Mouse (Mus musculus) CD4-positive helper T cell, adult 2 months (primary cell): ENCODE measurements around the gene Lim2.
"Not testable (repeated sequence)": the region's sequence is repeated elsewhere in the genome, so short reads cannot be mapped to it uniquely, and the experiment has no call there.

Source experiments
- DNase-seq: peaks from one replicate; pipeline ENCODE4 v3.0.0-alpha.2; 2012; ENCODE audit warnings: low read depth, missing footprints, low spot score

The Lim2 gene

GRCm38 (mm10) chr7:43427406-43427805 is at the start of gene Lim2:
TSS of gene Lim2 (plus strand) at chr7:43427670.
- DNase-seq, result no peak

DNA sequence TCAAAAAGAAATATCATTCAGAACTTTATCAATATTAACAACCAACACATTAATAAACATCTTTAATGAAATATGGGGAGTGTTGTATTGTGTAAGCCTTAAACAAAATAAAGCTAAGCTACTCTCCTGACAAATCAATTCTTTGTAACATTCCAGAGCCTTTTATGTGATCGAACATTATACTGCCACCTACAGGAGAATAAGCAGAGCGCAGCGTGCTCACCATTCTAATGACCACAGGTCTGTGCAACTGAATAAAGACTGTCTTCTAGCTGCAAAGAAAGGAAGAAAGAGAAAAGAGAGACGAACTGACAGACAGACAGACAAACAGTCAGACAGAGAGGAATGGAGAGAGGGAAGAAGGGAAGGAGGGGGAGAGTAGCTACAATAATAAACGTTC is 49.2 kb upstream of the Lim2 start:
- DNase-seq, result peak; percentile 34

GRCm38 (mm10) chr7:43392349-43393121 is 34.9 kb upstream of the Lim2 start:
- DNase-seq, result no peak

- DNase-seq, result no peak
Observed at GRCm38 (mm10) chr7:43399501-43399900, 28.0 kb upstream of the Lim2 start.

DNA sequence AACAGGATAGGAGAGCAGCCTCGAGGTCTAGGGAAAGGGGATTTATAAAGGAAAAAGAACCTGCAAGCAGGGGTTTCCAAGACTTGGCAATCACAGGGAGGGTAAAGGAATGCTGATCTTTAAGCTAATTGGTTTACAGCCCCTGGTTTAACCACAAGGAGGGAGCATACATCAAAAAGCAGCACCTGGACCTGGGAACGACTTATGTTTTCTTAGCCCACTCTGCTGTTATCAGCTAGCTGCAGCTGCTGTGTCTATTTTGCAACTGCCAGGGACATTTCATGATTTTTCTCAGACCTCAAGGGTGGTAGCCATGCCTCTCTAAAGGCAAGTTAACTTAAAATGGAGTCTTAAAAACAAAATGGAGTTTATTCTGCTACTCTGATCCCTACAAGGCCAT is 24.8 kb upstream of the Lim2 start:
- DNase-seq, result no peak

DNA sequence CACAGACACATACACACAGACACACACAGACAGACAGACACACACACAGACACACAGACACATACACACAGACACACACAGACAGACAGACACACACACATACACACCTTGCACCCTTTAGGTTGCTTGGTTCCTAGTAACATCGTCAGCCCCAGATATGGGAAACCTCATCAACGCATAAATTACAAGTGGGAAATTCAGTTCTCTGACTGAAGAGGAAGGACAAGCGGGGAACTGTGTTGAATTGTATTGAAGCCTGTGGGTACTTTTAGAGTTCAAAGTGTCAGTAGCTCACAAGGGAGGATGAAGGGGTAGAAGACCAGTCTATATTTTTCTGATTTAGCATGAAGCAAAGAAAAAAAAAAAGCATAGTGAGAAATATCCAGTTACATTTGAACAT is 19.9 kb upstream of the Lim2 start:
- DNase-seq, result no peak

DNA sequence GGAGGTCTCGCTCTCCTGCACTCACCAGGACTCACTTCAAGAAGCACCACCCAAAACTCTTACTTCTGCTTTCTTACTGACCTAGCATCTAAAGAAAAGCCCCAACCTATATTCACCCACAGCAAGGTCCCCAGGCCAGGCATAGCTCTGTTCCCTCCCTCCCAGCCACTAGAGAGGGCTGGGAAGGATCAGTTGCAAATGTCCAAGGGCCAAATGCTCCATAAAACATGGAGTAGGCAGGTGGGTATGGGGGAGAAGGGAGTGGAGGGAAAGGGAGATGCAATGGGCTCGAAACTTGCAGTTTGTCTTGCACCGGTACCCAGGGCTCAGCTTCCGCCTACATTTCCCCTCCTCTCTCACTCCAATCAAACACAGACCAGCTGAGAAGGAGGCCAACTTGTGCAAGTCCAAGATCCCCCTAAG is 19.3 kb upstream of the Lim2 start, which contains the start of gene Siglecg:
Siglecg (plus strand) TSS at position 74 of the 423 bp plus-strand sequence.
- no peak for DNase-seq

DNA sequence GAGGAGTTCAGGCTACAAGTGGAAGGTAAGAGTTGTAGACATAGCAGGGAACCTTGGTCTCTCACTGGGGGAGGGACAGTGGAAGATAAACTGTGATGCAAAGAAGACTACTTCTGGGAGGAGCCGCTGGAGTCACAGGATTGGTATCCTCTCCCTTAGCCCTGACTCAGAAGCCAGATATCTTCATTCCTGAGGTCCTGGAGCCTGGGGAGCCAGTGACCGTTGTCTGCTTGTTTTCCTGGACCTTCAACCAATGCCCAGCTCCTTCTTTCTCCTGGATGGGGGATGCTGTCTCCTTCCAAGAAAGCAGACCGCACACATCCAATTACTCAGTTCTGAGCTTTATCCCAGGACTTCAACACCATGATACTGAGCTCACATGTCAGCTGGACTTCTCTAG is 18.4 kb upstream of the Lim2 start:
- DNase-seq, result no peak

GRCm38 (mm10) chr7:43411724-43412123 is 15.7 kb upstream of the Lim2 start:
- DNase-seq, result not testable (repeated sequence)

GRCm38 (mm10) chr7:43417298-43417697 is 10.2 kb upstream of the Lim2 start:
- DNase-seq, result no peak

DNA sequence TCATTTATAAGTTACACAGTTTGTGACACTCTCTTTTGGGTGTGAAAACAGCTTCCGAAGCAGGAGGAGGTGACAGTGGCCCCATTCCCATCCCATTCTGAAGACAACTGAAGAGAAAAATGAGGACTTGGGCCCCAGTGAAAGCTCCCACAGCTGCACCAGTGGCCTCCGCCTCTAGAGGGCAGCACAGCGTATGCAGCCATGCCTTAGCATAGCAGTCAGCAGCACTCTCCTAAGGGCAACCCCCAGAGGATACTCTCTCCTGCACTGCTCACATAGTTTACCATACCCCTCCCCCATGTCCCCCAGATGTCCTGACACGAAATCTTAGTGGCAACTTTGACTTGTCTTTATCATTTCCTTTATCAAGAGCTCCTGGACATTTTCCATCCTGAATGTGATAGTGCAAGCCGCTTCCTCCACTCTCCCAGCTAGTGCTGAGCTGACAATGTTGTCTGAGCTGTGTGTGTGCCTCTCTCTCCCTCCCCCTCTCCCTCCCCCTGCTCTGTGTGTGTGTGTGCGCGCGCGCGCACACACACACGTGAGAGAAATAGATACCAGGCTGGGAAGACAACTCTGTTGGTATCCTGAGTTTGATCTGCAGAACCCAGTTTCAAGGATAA is 4.4 kb upstream of the Lim2 start:
- peak; percentile 83 for DNase-seq

DNA sequence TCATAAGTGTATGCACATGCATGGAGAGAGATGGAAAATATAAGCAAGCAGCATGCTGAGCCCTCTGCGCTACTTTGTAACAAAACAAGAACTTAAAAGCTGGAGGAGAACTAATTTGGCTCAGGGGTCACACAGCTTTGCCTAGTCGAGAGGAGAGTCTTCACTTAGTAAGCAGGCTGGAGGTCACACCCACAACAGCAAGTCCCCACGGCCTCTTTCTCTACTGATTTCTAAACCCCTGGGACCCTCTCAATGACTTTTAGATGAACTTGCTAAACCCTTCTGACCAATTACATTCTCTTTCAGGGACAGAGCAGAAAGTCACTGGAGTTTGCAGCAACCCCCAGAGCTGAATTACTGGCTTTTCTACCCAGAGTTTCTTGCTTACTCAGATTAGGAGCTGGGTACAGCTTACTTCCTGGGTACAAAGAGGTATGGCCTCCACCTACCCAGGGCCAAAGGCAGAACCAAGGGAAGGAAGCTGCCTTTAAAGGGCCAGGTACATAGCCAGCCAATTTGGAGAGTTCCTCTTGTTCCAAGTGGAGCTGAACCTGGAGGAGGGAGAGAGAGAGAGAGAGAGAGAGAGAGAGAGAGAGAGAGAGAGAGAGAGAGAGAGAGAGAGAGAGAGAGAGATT is 3.4 kb upstream of the Lim2 start:
- DNase-seq, result peak; percentile 28

DNA sequence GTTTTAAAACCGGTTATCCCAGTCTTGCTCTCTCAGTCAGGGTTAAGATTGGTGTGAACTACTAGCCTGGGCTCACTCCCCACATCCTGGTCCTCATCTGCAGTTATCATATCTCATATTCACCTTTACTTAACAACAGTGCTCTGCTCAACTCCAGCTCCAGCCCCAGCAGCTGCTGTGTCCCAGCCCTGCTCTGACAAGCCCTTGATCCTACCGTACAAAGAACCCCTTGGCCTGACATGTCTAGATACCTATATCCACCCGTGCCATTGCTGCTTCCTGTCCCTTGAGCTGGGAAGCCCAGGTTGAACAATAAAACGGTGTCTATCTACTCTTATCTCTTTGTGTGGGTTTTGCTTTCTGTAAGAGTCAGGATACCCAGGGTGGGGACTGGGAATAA is 2.0 kb downstream of the Lim2 start:
- no peak for DNase-seq

- no peak for DNase-seq
Observed at GRCm38 (mm10) chr7:43432891-43433290, 5.4 kb downstream of the Lim2 start.

- DNase-seq, result no peak
Observed at GRCm38 (mm10) chr7:43434676-43435075, 7.2 kb downstream of the Lim2 start.

DNA sequence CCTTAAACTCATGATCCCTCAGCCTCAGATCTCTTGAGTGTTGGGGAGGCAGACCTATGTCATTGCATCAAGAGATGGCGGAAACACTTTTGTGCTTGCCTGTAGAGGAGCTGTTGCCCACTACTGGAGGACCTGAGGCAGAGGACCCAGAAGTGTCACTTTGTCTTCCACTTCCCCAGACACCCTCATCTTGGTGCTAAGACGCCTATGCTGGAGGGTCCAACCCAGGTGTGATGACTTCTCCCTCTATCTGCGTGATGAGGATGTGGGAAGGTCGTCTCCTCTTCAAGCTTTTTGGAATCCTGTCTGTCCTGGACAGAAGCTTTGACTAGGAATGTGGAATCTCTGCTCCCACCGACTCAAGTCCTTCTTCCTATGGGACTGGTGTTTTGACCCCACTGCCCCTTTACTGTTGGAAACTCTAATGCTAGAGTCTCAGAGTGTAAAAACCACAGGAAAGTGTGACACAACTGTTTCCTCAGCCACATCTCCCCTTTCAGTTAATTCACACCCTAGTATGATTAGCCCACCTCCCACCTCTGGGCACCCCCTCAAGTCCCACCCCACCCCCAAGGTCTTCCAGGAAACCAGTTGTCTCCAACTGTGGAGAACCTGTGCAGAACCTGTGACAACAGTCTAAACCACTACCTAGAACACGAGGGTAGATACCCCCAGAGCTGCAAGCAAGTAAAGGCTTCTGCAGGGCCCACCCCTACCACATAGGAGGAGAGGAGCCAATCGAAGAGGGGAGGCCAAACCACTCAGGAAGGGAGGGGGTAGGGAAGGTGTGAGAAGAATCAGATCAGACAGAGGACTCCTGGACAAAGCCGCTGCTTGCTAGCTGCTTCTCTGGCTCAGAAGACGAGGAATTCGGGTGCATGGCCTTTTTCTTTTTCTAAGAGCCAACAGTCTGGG is 9.1 kb downstream of the Lim2 start, which contains the start of gene Nkg7:
Nkg7 (plus strand) TSS at position 733 of the 915 bp plus-strand sequence.
- DNase-seq, result peak; percentile 67

DNA sequence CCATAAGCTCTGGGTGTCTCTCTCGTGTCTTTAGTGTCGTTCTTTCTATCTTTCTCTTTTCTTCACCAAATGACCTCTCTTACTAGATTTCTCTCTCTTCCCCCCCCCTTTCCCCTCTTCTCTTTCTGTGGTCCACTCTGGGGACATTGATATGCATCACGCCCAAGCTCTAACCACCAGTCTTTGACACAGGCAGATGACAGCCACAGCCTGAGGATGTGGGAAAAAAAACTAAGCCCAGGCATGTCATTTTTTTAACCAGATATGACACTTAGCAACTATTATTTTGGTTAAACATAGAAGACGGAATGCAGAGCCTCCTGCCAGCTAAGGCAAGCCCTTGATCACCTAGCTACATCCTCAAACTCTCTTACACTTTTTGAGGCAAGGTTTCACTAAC is 11.1 kb downstream of the Lim2 start:
- peak; percentile 79 for DNase-seq

DNA sequence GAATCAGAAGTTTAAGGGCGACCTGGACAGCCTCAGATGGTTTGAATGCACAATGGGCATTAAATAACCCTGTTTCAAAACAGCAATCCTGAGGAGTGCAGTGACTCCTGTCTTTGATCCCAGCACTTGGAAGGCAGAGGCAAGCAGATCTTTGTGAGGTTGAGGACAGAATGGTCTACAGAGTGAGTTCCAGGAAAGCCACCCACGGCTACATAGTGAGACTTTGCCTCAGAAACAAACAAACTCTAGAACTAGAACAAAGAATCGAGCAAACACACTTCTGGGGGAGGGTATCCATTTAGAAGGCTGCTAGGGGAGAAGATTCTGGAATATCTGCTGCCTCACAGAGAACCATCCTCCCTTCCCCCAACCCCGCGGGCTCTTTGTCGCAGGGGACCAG is 13.0 kb downstream of the Lim2 start, which contains the start of gene Cldnd2:
Cldnd2 (plus strand) TSS at position 301 of the 400 bp plus-strand sequence.
- DNase-seq, result no peak

DNA sequence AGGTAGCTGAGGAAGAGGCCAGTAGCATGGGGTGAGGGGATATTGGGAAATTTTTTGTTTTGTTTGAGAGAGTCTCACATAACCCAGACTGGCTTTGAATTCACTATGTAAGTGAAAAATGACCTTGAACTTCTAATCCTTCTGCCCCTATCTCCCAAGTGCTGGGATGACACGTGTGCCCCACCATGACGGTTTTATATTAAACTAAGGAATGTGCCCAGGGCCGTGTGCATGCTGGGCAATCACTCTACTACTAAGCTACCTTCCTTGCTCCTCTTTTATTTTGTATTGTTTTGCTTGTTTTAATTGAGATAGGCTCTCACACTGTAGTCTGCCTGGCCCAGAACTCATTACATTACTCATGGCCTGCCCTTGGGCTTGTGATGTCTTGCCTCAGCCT is 13.6 kb downstream of the Lim2 start:
- no peak for DNase-seq

DNA sequence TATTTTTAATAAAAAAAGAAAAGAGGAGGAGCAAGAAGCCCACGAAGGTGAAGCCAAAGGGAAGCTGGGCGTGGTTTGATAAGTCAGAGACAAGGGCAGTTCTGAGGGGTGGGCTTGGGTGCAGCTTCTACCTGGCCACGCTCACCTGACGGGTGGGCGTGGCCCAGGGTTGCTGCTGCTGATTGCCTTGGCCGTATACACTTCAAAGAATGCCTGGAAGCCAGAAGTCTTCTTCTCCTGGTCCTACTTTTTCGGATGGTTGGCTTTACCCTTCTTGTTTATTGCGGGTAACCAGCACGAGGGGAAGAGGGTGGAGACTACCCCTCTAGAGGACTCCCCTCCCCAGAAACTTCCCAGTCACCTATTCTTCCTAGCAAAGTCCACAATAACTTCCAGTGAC is 15.2 kb downstream of the Lim2 start:
- peak; percentile 25 for DNase-seq

DNA sequence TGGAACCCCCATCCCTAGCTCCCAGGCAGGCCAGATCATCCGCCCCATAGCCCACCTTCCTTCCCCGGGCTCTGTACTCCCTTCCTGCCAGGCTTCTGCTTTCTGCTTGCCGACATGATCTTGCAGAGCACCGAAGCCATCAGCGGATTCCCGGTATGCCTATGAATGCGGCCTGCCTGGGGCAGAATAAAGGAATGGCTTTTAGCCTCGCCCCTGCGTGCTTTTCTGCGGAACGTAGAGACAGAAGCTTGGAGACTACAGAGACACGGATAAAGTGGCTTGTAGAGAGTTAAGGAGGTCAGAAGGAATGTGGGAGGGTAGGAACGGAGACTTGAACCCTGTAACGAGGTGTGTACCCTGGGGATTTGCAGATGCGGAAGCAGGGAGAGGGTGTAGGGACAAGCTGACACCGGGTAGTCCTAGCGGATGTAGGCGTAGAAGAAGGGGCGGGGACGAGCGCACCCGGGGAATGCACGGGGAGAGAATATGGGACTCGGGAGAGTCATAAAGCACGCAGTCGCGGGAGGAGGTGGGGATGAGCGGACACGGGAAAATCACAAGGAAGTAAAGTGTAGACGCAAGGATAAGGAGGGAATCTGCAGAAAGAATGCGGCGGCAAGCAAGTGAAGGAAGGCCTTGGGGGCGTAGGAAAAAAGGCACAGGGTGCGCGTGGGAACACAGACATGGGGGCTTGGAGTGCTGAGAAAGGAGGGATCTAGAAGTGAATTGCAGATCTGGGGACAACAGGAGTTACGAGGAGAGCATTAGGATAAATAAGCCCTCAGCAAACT is 15.9 kb downstream of the Lim2 start:
- DNase-seq, result peak; percentile 84
